Mouse (Mus musculus) stomach, embryonic 14.5 days (tissue): ENCODE data around the gene Rab1b. TPM values are rescaled to one million over a fixed set of nuclear protein-coding genes. Genes with fewer than 3 reads are reported as not detected.

Source experiments
- ATAC-seq: fragments of 200-750 bp; cut with Nextera tagmentation; 2 replicates; pipeline ENCODE4 v1.8.0; 2017; ENCODE audit warnings: low read depth, moderate TSS enrichment; ENCODE audit not compliant: insufficient number of reproducible peaks, insufficient read depth, low FRiP score
- H3K27ac ChIP-seq: fragments of 300-500 bp; sonication (generic); 2 replicates; pipeline ENCODE4 v1.5.1; 2014; ENCODE audit warnings: mild to moderate bottlenecking, low read length, moderate library complexity, mixed read lengths
- H3K27me3 ChIP-seq: fragments of 300-500 bp; sonication (generic); 2 replicates; pipeline ENCODE4 v1.6.1; 2014; ENCODE audit warnings: low read length, control low read depth, mixed read lengths; ENCODE audit not compliant: control insufficient read depth, insufficient read depth
- H3K36me3 ChIP-seq: fragments of 300-500 bp; sonication (generic); 2 replicates; pipeline ENCODE4 v1.6.1; 2014; ENCODE audit warnings: mild to moderate bottlenecking, control low read depth, low read length, moderate library complexity, mixed read lengths; ENCODE audit not compliant: control insufficient read depth, insufficient read depth
- H3K4me1 ChIP-seq: fragments of 300-500 bp; sonication (generic); 2 replicates; pipeline ENCODE4 v1.6.1; 2014; ENCODE audit warnings: low read length, control low read depth, mixed read lengths; ENCODE audit not compliant: control insufficient read depth, insufficient read depth
- H3K4me2 ChIP-seq: fragments of 300-500 bp; sonication (generic); replicated peaks from 2 replicates; pipeline ENCODE4 v1.6.1; 2014; ENCODE audit warnings: low read depth, low read length, control low read depth
- H3K4me3 ChIP-seq: fragments of 300-500 bp; sonication (generic); 2 replicates; pipeline ENCODE4 v1.5.1; 2014; ENCODE audit warnings: low read depth, low read length, control low read depth
- H3K9ac ChIP-seq: fragments of 300-500 bp; sonication (generic); replicated peaks from 2 replicates; pipeline ENCODE4 v1.6.1; 2014; ENCODE audit warnings: low read depth, mild to moderate bottlenecking, control low read depth, low read length, moderate library complexity, mixed read lengths
- H3K9me3 ChIP-seq: fragments of 300-500 bp; sonication (generic); 2 replicates; pipeline ENCODE4 v1.6.1; 2016; ENCODE audit warnings: low read depth, low read length, control low read depth; ENCODE audit not compliant: control insufficient read depth
- WGBS: fragments of 180-500 bp; shearing (Covaris S2); extraction: QIAGEN DNeasy Blood & Tissue Kit; methylation state at CpG from one replicate; pipeline ENCODE4 v1.1.7; 2014; 5-methylcytosine and 5-hydroxymethylcytosine counted together
- polyA plus RNA-seq: library from polyadenylated mRNA; unstranded; fragments of >200 nt; fragmentation: Nextera tagmentation; extraction: Ambion mirVana; gene quantifications from 2 replicates; pipeline ENCODE4 v1.2.1, GENCODE M21; 2014

Rab1b gene
- polyA plus RNA-seq, 1 experiment from 2014 or later, result 253 TPM

- H3K9ac ChIP-seq, result 0 out of 2 replicates have a peak overlapping the region, but pooled peaks have one; percentile 21
- WGBS, result 2% methylated on average over 15 of the region's 15 CpGs
These were observed 22.1 kb downstream of the Rab1b start for GRCm38 (mm10) chr19:5084834-5085144.

DNA sequence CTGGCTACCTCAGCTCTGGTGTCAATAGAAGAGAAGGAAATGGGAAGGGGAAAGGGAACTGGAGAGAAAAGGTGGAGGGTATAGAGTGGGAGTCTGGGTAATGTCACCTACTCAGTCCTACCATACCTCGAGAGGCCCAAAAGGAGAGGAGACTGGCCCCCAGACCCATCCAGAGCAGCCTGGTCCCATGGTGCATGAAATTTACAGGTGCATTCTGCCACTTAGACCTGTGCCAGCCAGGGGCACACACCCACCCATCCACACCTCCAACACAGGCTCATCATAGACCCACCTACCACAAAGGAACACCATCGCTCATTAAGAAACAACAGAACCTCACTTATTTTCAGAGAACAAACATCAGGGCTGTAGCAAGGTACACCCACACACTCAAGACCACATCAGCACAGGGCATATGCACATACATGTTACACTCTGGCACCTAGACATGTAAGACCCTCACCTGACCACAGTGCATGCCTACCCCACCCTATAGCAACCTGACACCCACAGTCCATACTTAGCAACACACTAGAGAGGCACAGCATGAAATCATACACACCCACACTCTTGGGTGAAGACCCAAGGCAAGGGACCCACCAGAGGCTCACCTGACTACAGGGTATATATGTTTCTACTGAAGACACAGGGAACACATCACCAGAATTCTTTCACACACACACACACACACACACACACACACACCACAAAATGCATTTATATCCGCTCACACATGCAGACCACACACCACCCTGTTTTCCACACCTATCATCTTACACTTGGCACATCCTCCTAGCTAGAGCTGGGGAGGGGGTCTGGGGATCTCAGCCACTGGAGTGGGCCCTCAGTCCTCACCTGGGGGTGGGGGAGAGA is 22.7 kb downstream of the Rab1b start:
- 57% methylated on average over 3 of the region's 3 CpGs for WGBS
- peaks cover 41% of the 10 kb centered on the region for H3K27me3 ChIP-seq
- H3K9me3 ChIP-seq, result no peaks in the 10 kb centered on the region
- peak overlapping the region; percentile 39; the same call in 1 of the 2 replicates for H3K4me3 ChIP-seq
- H3K4me2 ChIP-seq, result no peak overlapping the region
- H3K27ac ChIP-seq, result no peak overlapping the region
- no peak for ATAC-seq
- no peak overlapping the region for H3K9ac ChIP-seq
- H3K4me1 ChIP-seq, result peaks cover 16% of the 10 kb centered on the region
- H3K36me3 ChIP-seq, result no peaks in the 10 kb centered on the region

More at GRCm38 (mm10) chr19:5084834-5085144, 22.1 kb downstream of the Rab1b start:
- Histone ChIP-seq H3K4me2 (peak overlapping the region; percentile 70), H3K27ac (no peak overlapping the region; the same call in 1 of the 2 replicates), H3K9me3 (no peaks in the 10 kb centered on the region), H3K4me3 (peak overlapping the region; percentile 39), H3K36me3 (0 out of 2 replicates have a peak, but pooled peaks cover 5% of the 10 kb centered on the region), H3K4me1 (peaks cover 19% of the 10 kb centered on the region), H3K27me3 (peaks cover 41% of the 10 kb centered on the region)
- ATAC-seq, result no peak

DNA sequence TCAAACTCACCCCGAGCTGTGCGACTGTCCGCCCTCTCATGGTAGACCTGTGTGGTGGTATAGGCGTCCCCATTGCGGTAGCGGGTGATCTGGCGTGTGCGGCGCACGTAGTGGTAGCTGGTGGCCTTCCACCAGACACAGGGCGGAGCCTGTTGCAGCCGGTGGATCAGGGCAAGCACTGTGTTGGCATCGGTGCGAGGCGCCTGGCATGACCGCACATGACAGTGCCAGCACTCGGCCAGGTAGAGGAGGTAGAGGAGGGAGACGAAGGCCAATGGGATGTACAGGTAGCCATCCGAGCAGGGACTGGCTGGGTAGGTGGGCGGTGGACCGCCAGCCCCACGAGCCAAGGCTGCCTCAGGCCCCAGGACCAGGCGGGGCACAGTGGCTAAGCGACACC is 24.3 kb downstream of the Rab1b start:
- H3K27ac ChIP-seq, result no peak overlapping the region
- no peaks in the 10 kb centered on the region for H3K36me3 ChIP-seq
- peaks cover 12% of the 10 kb centered on the region for H3K4me1 ChIP-seq
- no peak overlapping the region for H3K4me2 ChIP-seq
- H3K9ac ChIP-seq, result no peak overlapping the region
- no peak overlapping the region for H3K4me3 ChIP-seq
- 61% methylated on average over 23 of the region's 24 CpGs for WGBS
- no peak for ATAC-seq
- peaks cover 41% of the 10 kb centered on the region for H3K27me3 ChIP-seq
- no peaks in the 10 kb centered on the region for H3K9me3 ChIP-seq

DNA sequence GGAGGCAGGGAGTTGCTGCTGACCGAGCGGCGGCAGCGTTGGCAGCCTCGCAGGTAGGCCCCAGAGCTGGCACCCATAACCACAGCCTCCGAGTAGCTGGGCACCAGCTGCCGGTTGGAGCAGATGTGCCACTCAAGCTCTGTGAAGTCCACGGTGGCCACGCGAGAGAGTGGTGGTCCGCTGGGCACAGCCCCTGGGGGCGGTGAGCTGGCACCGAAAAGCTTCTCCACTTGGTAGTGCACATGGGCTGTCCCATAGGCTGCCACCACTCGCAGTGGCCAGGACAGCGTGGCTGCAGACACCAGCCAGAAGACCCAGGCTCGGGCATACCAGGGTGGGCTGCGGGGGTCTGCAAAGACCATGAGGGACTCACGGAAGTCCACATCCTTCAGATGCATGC is 24.9 kb downstream of the Rab1b start:
- WGBS, result 70% methylated on average over 16 of the region's 18 CpGs
- no peak overlapping the region for H3K27ac ChIP-seq

DNA sequence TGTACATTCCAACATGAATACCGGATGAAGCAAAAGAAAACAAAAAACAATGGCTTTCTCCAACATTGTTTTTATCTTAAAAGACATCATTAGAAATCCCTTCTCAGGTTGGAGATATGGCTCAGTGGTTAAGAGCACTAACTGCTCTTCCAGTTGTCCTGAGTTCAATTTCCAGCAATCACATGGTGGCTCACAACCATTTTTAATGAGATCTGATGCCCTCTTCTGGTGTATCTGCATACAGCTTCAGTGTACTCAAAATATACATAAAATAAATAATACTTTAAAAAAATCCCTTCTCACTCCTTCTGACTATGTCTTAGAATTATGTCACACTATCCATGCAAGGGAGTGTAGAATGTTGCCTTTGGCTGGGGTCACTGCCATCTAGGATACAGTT is 27.6 kb downstream of the Rab1b start:
- WGBS, result 91% methylated on average over 1 of the region's 1 CpGs
- Histone ChIP-seq H3K9ac (no peak overlapping the region), H3K36me3 (no peaks in the 10 kb centered on the region), H3K4me2 (no peak overlapping the region), H3K27ac (no peak overlapping the region), H3K4me3 (no peak overlapping the region), H3K9me3 (no peaks in the 10 kb centered on the region), H3K4me1 (no peaks in the 10 kb centered on the region), H3K27me3 (peaks cover 24% of the 10 kb centered on the region)
- ATAC-seq, result no peak

More for the DNA sequence above, 24.9 kb downstream of the Rab1b start:
- Histone ChIP-seq H3K9me3 (no peaks in the 10 kb centered on the region), H3K9ac (no peak overlapping the region), H3K4me3 (no peak overlapping the region), H3K4me2 (no peak overlapping the region), H3K4me1 (peaks cover 8% of the 10 kb centered on the region; the same call in 1 of the 2 replicates), H3K27me3 (peaks cover 41% of the 10 kb centered on the region), H3K36me3 (no peaks in the 10 kb centered on the region)
- ATAC-seq, result no peak

- no peaks in the 10 kb centered on the region for H3K36me3 ChIP-seq
- no peak for ATAC-seq
- 28% methylated on average over 5 of the region's 5 CpGs for WGBS
- H3K9ac ChIP-seq, result no peak overlapping the region
- H3K4me3 ChIP-seq, result no peak overlapping the region
- 0 out of 2 replicates have a peak, but pooled peaks cover 1% of the 10 kb centered on the region for H3K27me3 ChIP-seq
- H3K4me2 ChIP-seq, result peak overlapping the region; percentile 76; the same call in 1 of the 2 replicates
- peaks cover 21% of the 10 kb centered on the region for H3K4me1 ChIP-seq
- no peaks in the 10 kb centered on the region for H3K9me3 ChIP-seq
- H3K27ac ChIP-seq, result no peak overlapping the region
These were observed 33.4 kb downstream of the Rab1b start for GRCm38 (mm10) chr19:5073518-5073917.

DNA sequence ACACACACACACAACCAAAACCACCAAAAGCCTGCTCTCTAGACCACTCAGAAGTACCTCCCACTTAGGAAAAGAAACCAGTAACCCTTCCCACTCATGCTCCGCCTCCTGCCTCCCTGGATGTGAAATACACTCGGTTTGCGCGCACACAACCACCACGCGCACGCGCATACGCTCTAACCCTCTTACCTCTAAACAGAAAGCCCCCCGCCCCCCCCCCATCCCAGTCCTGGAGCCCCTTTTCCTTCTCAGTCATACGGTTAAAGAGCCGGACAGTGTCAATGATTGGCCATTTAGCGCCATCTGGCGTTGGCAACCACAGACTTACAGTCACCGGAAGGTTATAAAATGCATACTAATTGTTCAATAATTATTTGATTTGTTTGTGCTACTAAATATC is 33.8 kb downstream of the Rab1b start:
- Histone ChIP-seq H3K27me3 (0 out of 2 replicates have a peak, but pooled peaks cover 2% of the 10 kb centered on the region), H3K36me3 (no peaks in the 10 kb centered on the region), H3K27ac (peak overlapping the region; percentile 96; the same call in 1 of the 2 replicates), H3K9me3 (no peaks in the 10 kb centered on the region), H3K4me1 (peaks cover 21% of the 10 kb centered on the region), H3K4me3 (peak overlapping the region; percentile 70), H3K4me2 (peak overlapping the region; percentile 76), H3K9ac (no peak overlapping the region)
- under 1% methylated on average over 15 of the region's 15 CpGs for WGBS
- ATAC-seq, result no peak

- Histone ChIP-seq H3K9ac (no peak overlapping the region), H3K4me3 (peak overlapping the region; percentile 70), H3K36me3 (no peaks in the 10 kb centered on the region), H3K27me3 (0 out of 2 replicates have a peak, but pooled peaks cover 2% of the 10 kb centered on the region), H3K4me2 (peak overlapping the region; percentile 76), H3K4me1 (peaks cover 22% of the 10 kb centered on the region), H3K9me3 (no peaks in the 10 kb centered on the region), H3K27ac (peak overlapping the region; percentile 96)
- WGBS, result 3% methylated on average over 20 of the region's 20 CpGs
- peak; percentile 15 for ATAC-seq
These were observed 34.4 kb downstream of the Rab1b start for GRCm38 (mm10) chr19:5072389-5073019.
